ENCODE assay signal across 8 mouse cellular contexts in the genomic region with DNA sequence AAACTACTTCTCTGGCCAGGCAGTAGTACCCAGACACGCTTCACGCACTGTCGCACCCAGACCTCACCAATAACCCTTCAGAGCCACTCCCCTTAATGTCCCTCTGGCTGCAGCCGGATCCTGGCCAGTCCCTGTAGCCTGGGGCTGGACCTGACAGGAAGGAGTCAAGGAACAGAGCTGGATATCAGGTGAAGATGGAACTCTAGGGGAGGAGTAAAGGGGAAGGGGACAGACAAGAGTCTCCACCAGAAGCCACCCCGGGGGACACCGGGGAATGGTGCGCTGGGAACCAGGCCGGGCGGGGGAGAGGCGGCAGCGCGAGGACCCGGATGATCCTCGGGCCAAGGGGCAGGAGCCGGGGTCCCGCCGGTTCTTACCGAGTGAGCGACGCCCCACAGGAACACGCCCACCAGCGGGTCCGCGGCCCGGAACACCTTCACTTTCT. TPM values are rescaled to one million over a fixed set of nuclear protein-coding genes. Genes with fewer than 3 reads are reported as not detected.
A peak's percentile ranks its signal among the peaks of the same experiment; 100 is the strongest.
DNase-seq lines count a peak whose midpoint lies in the region; ATAC-seq and TF ChIP-seq lines count a peak whose summit lies in the region.

No protein-coding gene starts in this region.

- H3K9ac ChIP-seq in neural tube, embryonic 11.5 days (ENCODE audit: low read length): peak overlapping the region; percentile 66
- H3K9ac ChIP-seq in embryonic facial prominence, embryonic 12.5 days: peak overlapping the region; percentile 83
- H3K9ac ChIP-seq in hindbrain, postnatal 0 days (replicated peaks; ENCODE audit: low read length): peak overlapping the region; percentile 87
- H3K9ac ChIP-seq in liver, embryonic 12.5 days: peak overlapping the region; percentile 97
- peak overlapping the region; percentile 84 for H3K9ac ChIP-seq in neural tube, embryonic 13.5 days

- 0% methylated on average over 25 of the region's 25 CpGs for WGBS in neural tube, embryonic 11.5 days
- 0% methylated on average over 22 of the region's 25 CpGs for WGBS in embryonic facial prominence, embryonic 12.5 days
- under 1% methylated on average over 25 of the region's 25 CpGs for WGBS in hindbrain, postnatal 0 days
- WGBS in liver, embryonic 12.5 days (ENCODE audit: insufficient replicate concordance): under 1% methylated on average over 25 of the region's 25 CpGs
- WGBS in neural tube, embryonic 13.5 days: under 1% methylated on average over 25 of the region's 25 CpGs

- peak; percentile 72 for ATAC-seq in neural tube, embryonic 11.5 days (ENCODE audit: insufficient read depth, low FRiP score, low TSS enrichment)
- peak; percentile 29; the same call in 1 of the 2 replicates for ATAC-seq in embryonic facial prominence, embryonic 12.5 days (ENCODE audit: insufficient number of reproducible peaks, insufficient read depth, low FRiP score, low TSS enrichment)
- ATAC-seq in hindbrain, postnatal 0 days: peak; percentile 66
- peak; percentile 64 for ATAC-seq in liver, embryonic 12.5 days
- peak; percentile 70 for ATAC-seq in neural tube, embryonic 13.5 days (ENCODE audit: low read depth)

- peak overlapping the region; percentile 77 for H3K4me3 ChIP-seq in neural tube, embryonic 11.5 days (ENCODE audit: low read depth, low read length)
- H3K4me3 ChIP-seq in embryonic facial prominence, embryonic 12.5 days: peak overlapping the region; percentile 90
- H3K4me3 ChIP-seq in hindbrain, postnatal 0 days (ENCODE audit: low read length): peak overlapping the region; percentile 84
- H3K4me3 ChIP-seq in liver, embryonic 12.5 days: peak overlapping the region; percentile 88
- peak overlapping the region; percentile 65 for H3K4me3 ChIP-seq in neural tube, embryonic 13.5 days

- H3K9me3 ChIP-seq in neural tube, embryonic 11.5 days (ENCODE audit: control insufficient read depth, low read length): no peaks in the 10 kb centered on the region
- no peaks in the 10 kb centered on the region for H3K9me3 ChIP-seq in embryonic facial prominence, embryonic 12.5 days
- no peaks in the 10 kb centered on the region for H3K9me3 ChIP-seq in hindbrain, postnatal 0 days (ENCODE audit: low read length)
- H3K9me3 ChIP-seq in liver, embryonic 12.5 days (replicated peaks): no peaks in the 10 kb centered on the region
- H3K9me3 ChIP-seq in neural tube, embryonic 13.5 days: no peaks in the 10 kb centered on the region

- peaks cover 8% of the 10 kb centered on the region for H3K4me1 ChIP-seq in neural tube, embryonic 11.5 days (ENCODE audit: control insufficient read depth, insufficient read depth, low read length)
- H3K4me1 ChIP-seq in embryonic facial prominence, embryonic 12.5 days: peaks cover 10% of the 10 kb centered on the region
- H3K4me1 ChIP-seq in hindbrain, postnatal 0 days (ENCODE audit: insufficient read depth, low read length): no peaks in the 10 kb centered on the region; the same call in 1 of the 2 replicates
- H3K4me1 ChIP-seq in liver, embryonic 12.5 days: peaks cover 68% of the 10 kb centered on the region
- H3K4me1 ChIP-seq in neural tube, embryonic 13.5 days (replicated peaks): peaks cover 20% of the 10 kb centered on the region

- DNase-seq in neural tube, embryonic 11.5 days (ENCODE audit: low spot score): peak; percentile 47
- DNase-seq in neural tube, embryonic 10.5 days (ENCODE audit: extremely low spot score, low spot score): no peak
- DNase-seq in hindbrain, postnatal 0 days (ENCODE audit: low spot score): peak; percentile 32
- no peak for DNase-seq in testis, postnatal 10 days (ENCODE audit: low spot score)
- DNase-seq in thymus, postnatal 10 days (ENCODE audit: low spot score in 2 of 2): no peak

- no peak overlapping the region for H3K27ac ChIP-seq in neural tube, embryonic 11.5 days (ENCODE audit: low read depth, low read length)
- no peak overlapping the region for H3K27ac ChIP-seq in embryonic facial prominence, embryonic 12.5 days
- peak overlapping the region; percentile 52 for H3K27ac ChIP-seq in hindbrain, postnatal 0 days
- peak overlapping the region; percentile 90 for H3K27ac ChIP-seq in liver, embryonic 12.5 days
- H3K27ac ChIP-seq in neural tube, embryonic 13.5 days (replicated peaks): peak overlapping the region; percentile 15; the same call in 1 of the 2 replicates

- H3K27me3 ChIP-seq in neural tube, embryonic 11.5 days (ENCODE audit: control insufficient read depth, insufficient read depth, low read length): no peaks in the 10 kb centered on the region
- H3K27me3 ChIP-seq in embryonic facial prominence, embryonic 12.5 days: no peaks in the 10 kb centered on the region
- no peaks in the 10 kb centered on the region for H3K27me3 ChIP-seq in hindbrain, postnatal 0 days (ENCODE audit: insufficient read depth, low read length)
- no peaks in the 10 kb centered on the region for H3K27me3 ChIP-seq in liver, embryonic 12.5 days (replicated peaks)
- 0 out of 2 replicates have a peak, but pooled peaks cover 3% of the 10 kb centered on the region for H3K27me3 ChIP-seq in neural tube, embryonic 13.5 days

- peak overlapping the region; percentile 89 for H3K4me2 ChIP-seq in neural tube, embryonic 11.5 days (ENCODE audit: low read depth)
- H3K4me2 ChIP-seq in embryonic facial prominence, embryonic 12.5 days (replicated peaks): peak overlapping the region; percentile 94
- H3K4me2 ChIP-seq in hindbrain, postnatal 0 days (ENCODE audit: low read depth, low read length): peak overlapping the region; percentile 83
- H3K4me2 ChIP-seq in liver, embryonic 12.5 days: peak overlapping the region; percentile 90
- peak overlapping the region; percentile 91 for H3K4me2 ChIP-seq in neural tube, embryonic 13.5 days

- no peak for TF ChIP-seq CTCF in hindbrain, postnatal 0 days (IDR thresholded peaks at IDR 0.05; ENCODE audit: low read depth)

- no peaks in the 10 kb centered on the region for H3K36me3 ChIP-seq in neural tube, embryonic 11.5 days (ENCODE audit: control insufficient read depth, insufficient read depth, low read length)
- H3K36me3 ChIP-seq in embryonic facial prominence, embryonic 12.5 days: peaks cover 23% of the 10 kb centered on the region
- peaks cover 16% of the 10 kb centered on the region for H3K36me3 ChIP-seq in hindbrain, postnatal 0 days (ENCODE audit: insufficient read depth, low read length)
- peaks cover 38% of the 10 kb centered on the region for H3K36me3 ChIP-seq in liver, embryonic 12.5 days
- peaks cover 28% of the 10 kb centered on the region for H3K36me3 ChIP-seq in neural tube, embryonic 13.5 days

RNA-seq across cellular contexts. Expression of a gene that starts 0.4 kb away (rescaled TPM):
- 15.4 and 16.4 TPM in 2 replicates for polyA plus RNA-seq in neural tube, embryonic 11.5 days (2014; fragmentation: Nextera tagmentation; extraction: Ambion mirVana)
- 29.0 and 30.5 TPM in 2 replicates for polyA plus RNA-seq in embryonic facial prominence, embryonic 12.5 days (2016; fragmentation: Nextera tagmentation; extraction: Ambion mirVana)
- 18.3 and 22.8 TPM in 2 replicates for total RNA-seq in hindbrain, postnatal 0 days (2014; rRNA removed)
- polyA plus RNA-seq in hindbrain, postnatal 0 days (2015; fragmentation: Nextera tagmentation; extraction: Ambion mirVana): 19.9 and 20.2 TPM in 2 replicates
- polyA plus RNA-seq in liver, embryonic 12.5 days (2016; fragmentation: Nextera tagmentation; extraction: Ambion mirVana): 44.7 and 50.0 TPM in 2 replicates
- 20.2 and 20.7 TPM in 2 replicates for polyA plus RNA-seq in neural tube, embryonic 13.5 days (2015; fragmentation: Nextera tagmentation; extraction: Ambion mirVana)

RNA-seq across cellular contexts. Expression of a gene that starts 15.5 kb away (rescaled TPM):
- polyA plus RNA-seq in neural tube, embryonic 11.5 days (2014; fragmentation: Nextera tagmentation; extraction: Ambion mirVana): 138 and 148 TPM in 2 replicates
- polyA plus RNA-seq in embryonic facial prominence, embryonic 12.5 days (2016; fragmentation: Nextera tagmentation; extraction: Ambion mirVana): 172 and 173 TPM in 2 replicates
- 233 and 240 TPM in 2 replicates for total RNA-seq in hindbrain, postnatal 0 days (2014; rRNA removed)
- 170 and 185 TPM in 2 replicates for polyA plus RNA-seq in hindbrain, postnatal 0 days (2015; fragmentation: Nextera tagmentation; extraction: Ambion mirVana)
- polyA plus RNA-seq in liver, embryonic 12.5 days (2016; fragmentation: Nextera tagmentation; extraction: Ambion mirVana): 33.2 and 36.9 TPM in 2 replicates
- 188 and 221 TPM in 2 replicates for polyA plus RNA-seq in neural tube, embryonic 13.5 days (2015; fragmentation: Nextera tagmentation; extraction: Ambion mirVana)

RNA-seq across cellular contexts. Expression of a gene that starts 21.1 kb away (rescaled TPM):
- 31.7 and 31.8 TPM in 2 replicates for polyA plus RNA-seq in neural tube, embryonic 11.5 days (2014; fragmentation: Nextera tagmentation; extraction: Ambion mirVana)
- polyA plus RNA-seq in embryonic facial prominence, embryonic 12.5 days (2016; fragmentation: Nextera tagmentation; extraction: Ambion mirVana): 85.0 and 96.5 TPM in 2 replicates
- total RNA-seq in hindbrain, postnatal 0 days (2014; rRNA removed): 61.0 and 65.4 TPM in 2 replicates
- polyA plus RNA-seq in hindbrain, postnatal 0 days (2015; fragmentation: Nextera tagmentation; extraction: Ambion mirVana): 20.3 and 21.6 TPM in 2 replicates
- 14.3 and 17.4 TPM in 2 replicates for polyA plus RNA-seq in liver, embryonic 12.5 days (2016; fragmentation: Nextera tagmentation; extraction: Ambion mirVana)
- polyA plus RNA-seq in neural tube, embryonic 13.5 days (2015; fragmentation: Nextera tagmentation; extraction: Ambion mirVana): 38.1 and 42.0 TPM in 2 replicates

RNA-seq across cellular contexts. Expression of a gene that starts 30.5 kb away (rescaled TPM):
- polyA plus RNA-seq in neural tube, embryonic 11.5 days (2014; fragmentation: Nextera tagmentation; extraction: Ambion mirVana): 0.36 and 0.89 TPM in 2 replicates
- 1.9 and 3.0 TPM in 2 replicates for polyA plus RNA-seq in embryonic facial prominence, embryonic 12.5 days (2016; fragmentation: Nextera tagmentation; extraction: Ambion mirVana)
- total RNA-seq in hindbrain, postnatal 0 days (2014; rRNA removed): 0.31 TPM in 1 of 2 replicates, not detected in the other
- polyA plus RNA-seq in hindbrain, postnatal 0 days (2015; fragmentation: Nextera tagmentation; extraction: Ambion mirVana): 0.79 and 1.1 TPM in 2 replicates
- polyA plus RNA-seq in liver, embryonic 12.5 days (2016; fragmentation: Nextera tagmentation; extraction: Ambion mirVana): 3.0 and 3.6 TPM in 2 replicates
- polyA plus RNA-seq in neural tube, embryonic 13.5 days (2015; fragmentation: Nextera tagmentation; extraction: Ambion mirVana): 0.83 and 0.93 TPM in 2 replicates

RNA-seq across cellular contexts. Expression of a gene that starts 46.0 kb away (rescaled TPM):
- 17.3 and 19.9 TPM in 2 replicates for polyA plus RNA-seq in neural tube, embryonic 11.5 days (2014; fragmentation: Nextera tagmentation; extraction: Ambion mirVana)
- polyA plus RNA-seq in embryonic facial prominence, embryonic 12.5 days (2016; fragmentation: Nextera tagmentation; extraction: Ambion mirVana): 4.6 and 6.2 TPM in 2 replicates
- total RNA-seq in hindbrain, postnatal 0 days (2014; rRNA removed): 111 and 112 TPM in 2 replicates
- polyA plus RNA-seq in hindbrain, postnatal 0 days (2015; fragmentation: Nextera tagmentation; extraction: Ambion mirVana): 56.7 and 65.3 TPM in 2 replicates
- 12.6 TPM in 2 replicates for polyA plus RNA-seq in liver, embryonic 12.5 days (2016; fragmentation: Nextera tagmentation; extraction: Ambion mirVana)
- polyA plus RNA-seq in neural tube, embryonic 13.5 days (2015; fragmentation: Nextera tagmentation; extraction: Ambion mirVana): 45.0 and 45.1 TPM in 2 replicates

Comparison
In these comparisons a context has a peak if more than half of its experiments do, and no peak if none do; other contexts are left out.
1. DNase-seq: peak in neural tube, embryonic 11.5 days (single experiment) and hindbrain, postnatal 0 days (single experiment); none in neural tube, embryonic 10.5 days (single experiment), testis, postnatal 10 days (single experiment) and thymus, postnatal 10 days (0 of 2).
2. H3K27ac ChIP-seq: peak in hindbrain, postnatal 0 days (single experiment), liver, embryonic 12.5 days (single experiment) and neural tube, embryonic 13.5 days (single experiment); none in neural tube, embryonic 11.5 days (single experiment) and embryonic facial prominence, embryonic 12.5 days (single experiment).
3. Peak in every context shown above with its lines, with median percentiles within 50 percentile points of each other: ATAC-seq, H3K4me2 ChIP-seq, H3K4me3 ChIP-seq and H3K9ac ChIP-seq.